Mouse (Mus musculus) CH12.LX (cell line): ENCODE results near the gene Csmd2. TPM values are rescaled to one million over a fixed set of nuclear protein-coding genes. Genes with fewer than 3 reads are reported as not detected.

Source experiments
- DNase-seq: peaks from one replicate; pipeline ENCODE4 v3.0.0-alpha.2; 2013; ENCODE audit errors: extremely low read depth
- H3K27ac ChIP-seq: 2 replicates; pipeline ENCODE4 v1.5.1; 2012; ENCODE audit warnings: low read depth, mild to moderate bottlenecking, control low read depth, moderate library complexity; ENCODE audit not compliant: insufficient read depth
- H3K27me3 ChIP-seq: replicated peaks from 2 replicates; pipeline ENCODE3; 2012; ENCODE audit warnings: inconsistent platforms
- H3K36me3 ChIP-seq, 2 experiments: replicated peaks in 1 of 2; 2 replicates each; pipeline versions ENCODE3 to v1.6.1; 2012; ENCODE audit warnings: inconsistent platforms in 1 of 2, low read length in 1 of 2, mild to moderate bottlenecking in 1 of 2, mixed read lengths in 1 of 2, moderate library complexity in 1 of 2; ENCODE audit not compliant: control insufficient read depth in 1 of 2, insufficient read depth in 1 of 2
- H3K4me1 ChIP-seq, 2 experiments: 2 replicates each; pipeline ENCODE4 v1.6.1; 2012; ENCODE audit warnings: inconsistent platforms in 1 of 2, moderate library complexity in 1 of 2; ENCODE audit not compliant: insufficient read depth in 2 of 2, control insufficient read depth in 1 of 2
- H3K4me2 ChIP-seq: 2 replicates; pipeline ENCODE4 v1.6.1; 2012; ENCODE audit warnings: low read depth, mild to moderate bottlenecking, control low read depth; ENCODE audit not compliant: poor library complexity, insufficient read depth, severe bottlenecking
- H3K4me3 ChIP-seq, 3 experiments: fragments of 150-350 bp in 1 of 3; sonication (generic) in 1 of 3; replicated peaks in 1 of 3; 2 replicates each; pipeline versions ENCODE3 to v1.5.1; 2011 to 2012; ENCODE audit warnings: low read depth in 2 of 3, low read length in 2 of 3, mild to moderate bottlenecking in 2 of 3, moderate library complexity in 2 of 3, control low read depth in 1 of 3, improper control_type of control experiment in 1 of 3, inconsistent platforms in 1 of 3, mixed read lengths in 1 of 3; ENCODE audit not compliant: poor library complexity in 1 of 3
- H3K79me2 ChIP-seq: replicated peaks from 2 replicates; pipeline ENCODE4 v1.6.1; 2012; ENCODE audit warnings: mild to moderate bottlenecking, moderate library complexity; ENCODE audit not compliant: control insufficient read depth, poor library complexity, insufficient read depth, severe bottlenecking; ENCODE audit errors: extremely low read depth
- H3K9ac ChIP-seq: 2 replicates; pipeline ENCODE4 v1.6.1; 2012; ENCODE audit warnings: low read depth, mild to moderate bottlenecking, control low read depth, moderate library complexity; ENCODE audit not compliant: insufficient read depth
- H3K9me3 ChIP-seq: replicated peaks from 2 replicates; pipeline ENCODE3; 2012; ENCODE audit warnings: low read length, inconsistent platforms, mixed read lengths
- E2F4 ChIP-seq: IDR thresholded peaks from 2 replicates; pipeline ENCODE4 v1.6.1; 2011; ENCODE audit warnings: low read depth, low read length, improper control_type of control experiment; ENCODE audit not compliant: insufficient replicate concordance
- ETS1 ChIP-seq: conservative IDR thresholded peaks from 2 replicates; pipeline ENCODE4 v1.6.1; 2012; ENCODE audit warnings: low read depth, mild to moderate bottlenecking, inconsistent platforms, low read length, improper control_type of control experiment, moderate library complexity
- GABPA ChIP-seq: IDR thresholded peaks from 2 replicates; pipeline ENCODE4 v1.6.1; 2012; ENCODE audit warnings: low read depth, low read length, improper control_type of control experiment, inconsistent platforms; ENCODE audit not compliant: insufficient replicate concordance
- JUND ChIP-seq: conservative IDR thresholded peaks from 2 replicates; pipeline ENCODE4 v1.6.1; 2011; ENCODE audit warnings: low read depth, low read length, improper control_type of control experiment
- MAZ ChIP-seq: IDR thresholded peaks from 2 replicates; pipeline ENCODE4 v1.6.1; 2012; ENCODE audit warnings: low read depth, mild to moderate bottlenecking, inconsistent platforms, low read length, improper control_type of control experiment, moderate library complexity
- NELFE ChIP-seq: IDR thresholded peaks from 2 replicates; pipeline ENCODE4 v1.6.1; 2011; ENCODE audit warnings: low read depth, low read length, improper control_type of control experiment
- PAX5 ChIP-seq: IDR thresholded peaks from 2 replicates; pipeline ENCODE4 v1.6.1; 2012; ENCODE audit warnings: low read length, inconsistent platforms, mixed read lengths
- RAD21 ChIP-seq: IDR thresholded peaks from 2 replicates; pipeline ENCODE4 v1.6.1; 2011; ENCODE audit warnings: low read depth, mild to moderate bottlenecking, low read length, improper control_type of control experiment, moderate library complexity
- SMC3 ChIP-seq: IDR thresholded peaks from 2 replicates; pipeline ENCODE4 v1.6.1; 2011; ENCODE audit warnings: low read depth, low read length, improper control_type of control experiment
- TCF12 ChIP-seq: IDR thresholded peaks from 2 replicates; pipeline ENCODE4 v1.6.1; 2014; ENCODE audit warnings: low read depth, mild to moderate bottlenecking, inconsistent platforms, low read length, improper control_type of control experiment
- UBTF ChIP-seq: IDR thresholded peaks from 2 replicates; pipeline ENCODE4 v1.6.1; 2012; ENCODE audit warnings: low read depth, mild to moderate bottlenecking, inconsistent platforms, low read length, improper control_type of control experiment, moderate library complexity
- USF1 ChIP-seq: IDR thresholded peaks from 2 replicates; pipeline ENCODE4 v1.6.1; 2014; ENCODE audit warnings: low read depth, mild to moderate bottlenecking, inconsistent platforms, low read length, improper control_type of control experiment
- ZMIZ1 ChIP-seq: IDR thresholded peaks from 2 replicates; pipeline ENCODE4 v1.6.1; 2012; ENCODE audit warnings: low read depth, mild to moderate bottlenecking, inconsistent platforms, low read length, improper control_type of control experiment
- dilution Hi-C: fragments of 300-500 bp; cut with MboI; formaldehyde crosslinking; loops from 2 replicates; pipeline ENCODE4 v1.14.3; 2020; ENCODE audit warnings: low sequenced_read_pairs; ENCODE audit not compliant: extremely low pct_unique_long_range_greater_than_20kb, extremely low pct_ligation_motif_present
- in situ Hi-C: fragments of 300-500 bp; cut with MboI; formaldehyde crosslinking; loops from 3 replicates; pipeline ENCODE4 v1.14.3; 2019; ENCODE audit warnings: low sequenced_read_pairs, low pct_ligation_motif_present, low pct_unique_long_range_greater_than_20kb, mixed read lengths
- polyA plus RNA-seq: library from polyadenylated mRNA; unstranded; fragments of >175 nt; gene quantifications from 2 replicates; pipeline ENCODE4 v1.2.1, GENCODE M21; 2012; ENCODE audit warnings: low read depth; ENCODE audit not compliant: insufficient read length
- total RNA-seq, 2 experiments: library from RNA; depleted of rRNA; stranded (reverse); fragments of 300-350 nt in 1 of 2; fragments of >200 nt in 1 of 2; gene quantifications; 2 replicates each; pipeline ENCODE4 v1.2.3; 2012 to 2014

The Csmd2 gene
- total and polyA plus RNA-seq, 3 experiments, result 0.08 to 0.80 TPM; not detected in 1

- Histone ChIP-seq H3K4me3 (no peak overlapping the region), H3K27ac (no peak overlapping the region)
These were observed 453.6 kb downstream of the Csmd2 start for GRCm38 (mm10) chr4:128441228-128441627.

GRCm38 (mm10) chr4:128442791-128443190, 455.1 kb downstream of the Csmd2 start:
- Histone ChIP-seq H3K27ac (no peak overlapping the region), H3K27me3 (peaks cover 30% of the 10 kb centered on the region), H3K9me3 (no peaks in the 10 kb centered on the region), H3K4me2 (no peak overlapping the region), H3K9ac (no peak overlapping the region), H3K4me1 (no peaks in the 10 kb centered on the region), H3K79me2 (no peaks in the 10 kb centered on the region), H3K4me3 (no peak overlapping the region), H3K36me3 (no peaks in the 10 kb centered on the region)
- dilution Hi-C loops, result no loop called here
- in situ Hi-C loops, result no loop called here
- TF ChIP-seq JUND (no peak), NELFE (no peak), E2F4 (no peak), ZMIZ1 (no peak), PAX5 (no peak), MAZ (no peak), GABPA (no peak), USF1 (no peak), RAD21 (no peak)
- no peak for DNase-seq

More at GRCm38 (mm10) chr4:128441228-128441627, 453.6 kb downstream of the Csmd2 start:
- dilution Hi-C loops, result no loop called here
- Histone ChIP-seq H3K79me2 (no peaks in the 10 kb centered on the region), H3K9ac (no peak overlapping the region), H3K9me3 (no peaks in the 10 kb centered on the region), H3K4me2 (no peak overlapping the region), H3K4me1 (no peaks in the 10 kb centered on the region), H3K36me3 (no peaks in the 10 kb centered on the region), H3K27me3 (peaks cover 21% of the 10 kb centered on the region)
- in situ Hi-C loops, result no loop called here
- no peak for DNase-seq
- TF ChIP-seq TCF12 (no peak), UBTF (no peak), PAX5 (no peak), ETS1 (no peak), SMC3 (no peak)
